ENCODE assay signal across 8 mouse cellular contexts in genomic region chr16:91730446-91730845, GRCm38 (mm10). TPM values are rescaled to one million over a fixed set of nuclear protein-coding genes. Genes with fewer than 3 reads are reported as not detected.
DNase-seq lines count a peak whose midpoint lies in the region; ATAC-seq and TF ChIP-seq lines count a peak whose summit lies in the region.

No protein-coding gene starts in this region.

- H3K4me1 ChIP-seq in lung, embryonic 16.5 days (replicated peaks; ENCODE audit: control insufficient read depth, insufficient read depth, low read length), result peaks cover 14% of the 10 kb centered on the region
- peaks cover 46% of the 10 kb centered on the region for H3K4me1 ChIP-seq in embryonic facial prominence, embryonic 10.5 days
- peaks cover 32% of the 10 kb centered on the region for H3K4me1 ChIP-seq in hindbrain, embryonic 16.5 days (ENCODE audit: control insufficient read depth, insufficient read depth, low read depth, low read length)
- peaks cover 22% of the 10 kb centered on the region for H3K4me1 ChIP-seq in midbrain, postnatal 0 days (ENCODE audit: insufficient read depth, low read length)

- no peaks in the 10 kb centered on the region for H3K27me3 ChIP-seq in lung, embryonic 16.5 days (ENCODE audit: control insufficient read depth, insufficient read depth, low read depth, low read length)
- no peaks in the 10 kb centered on the region for H3K27me3 ChIP-seq in embryonic facial prominence, embryonic 10.5 days (replicated peaks; ENCODE audit: low read depth, poor library complexity, severe bottlenecking)
- H3K27me3 ChIP-seq in hindbrain, embryonic 16.5 days (replicated peaks; ENCODE audit: control insufficient read depth, insufficient read depth, low read length), result no peaks in the 10 kb centered on the region
- H3K27me3 ChIP-seq in midbrain, postnatal 0 days (ENCODE audit: insufficient read depth, low read length), result no peaks in the 10 kb centered on the region

- peak overlapping the region; percentile 84 for H3K4me3 ChIP-seq in lung, embryonic 16.5 days (ENCODE audit: low read length)
- peak overlapping the region; percentile 95 for H3K4me3 ChIP-seq in embryonic facial prominence, embryonic 10.5 days
- H3K4me3 ChIP-seq in hindbrain, embryonic 16.5 days (ENCODE audit: low read length), result peak overlapping the region; percentile 94
- H3K4me3 ChIP-seq in midbrain, postnatal 0 days (ENCODE audit: low read depth, low read length), result peak overlapping the region; percentile 93

- peak overlapping the region; percentile 75 for H3K4me2 ChIP-seq in lung, embryonic 16.5 days (ENCODE audit: low read depth, low read length)
- peak overlapping the region; percentile 64 for H3K4me2 ChIP-seq in hindbrain, embryonic 16.5 days (ENCODE audit: low read length)
- peak overlapping the region; percentile 70 for H3K4me2 ChIP-seq in midbrain, postnatal 0 days (ENCODE audit: low read depth, low read length, poor library complexity, severe bottlenecking)

- no peak for TF ChIP-seq CTCF in midbrain, postnatal 0 days (IDR thresholded peaks at IDR 0.05)

- H3K9ac ChIP-seq in lung, embryonic 16.5 days (ENCODE audit: low read length), result peak overlapping the region; percentile 87
- peak overlapping the region; percentile 94 for H3K9ac ChIP-seq in hindbrain, embryonic 16.5 days (ENCODE audit: low read depth, low read length)
- H3K9ac ChIP-seq in midbrain, postnatal 0 days (replicated peaks; ENCODE audit: low read length, poor library complexity, severe bottlenecking), result peak overlapping the region; percentile 89

- no peaks in the 10 kb centered on the region for H3K9me3 ChIP-seq in lung, embryonic 16.5 days (ENCODE audit: control insufficient read depth, low read length)
- no peaks in the 10 kb centered on the region for H3K9me3 ChIP-seq in embryonic facial prominence, embryonic 10.5 days
- H3K9me3 ChIP-seq in hindbrain, embryonic 16.5 days (ENCODE audit: control insufficient read depth, low read length), result no peaks in the 10 kb centered on the region
- H3K9me3 ChIP-seq in midbrain, postnatal 0 days (ENCODE audit: low read length), result no peaks in the 10 kb centered on the region

- no peak for DNase-seq in lung, postnatal 25 days (ENCODE audit: low spot score)
- no peak for DNase-seq in embryonic facial prominence, embryonic 10.5 days (ENCODE audit: low spot score)
- DNase-seq in midbrain, postnatal 0 days (ENCODE audit: low spot score), result no peak
- no peak for DNase-seq in layer of hippocampus, adult 9-10 months (ENCODE audit: low spot score)
- no peak for DNase-seq in gastrocnemius, postnatal 25 days
- no peak for DNase-seq in right cerebral cortex, postnatal 4 days

- no peak for ATAC-seq in lung, embryonic 16.5 days (ENCODE audit: low read depth)
- ATAC-seq in hindbrain, embryonic 16.5 days, result no peak
- ATAC-seq in midbrain, postnatal 0 days (ENCODE audit: low FRiP score), result no peak

- no peaks in the 10 kb centered on the region for H3K36me3 ChIP-seq in lung, embryonic 16.5 days (ENCODE audit: control insufficient read depth, insufficient read depth, low read length)
- H3K36me3 ChIP-seq in embryonic facial prominence, embryonic 10.5 days (replicated peaks), result no peaks in the 10 kb centered on the region
- no peaks in the 10 kb centered on the region for H3K36me3 ChIP-seq in hindbrain, embryonic 16.5 days (ENCODE audit: control insufficient read depth, insufficient read depth, low read length)
- no peaks in the 10 kb centered on the region for H3K36me3 ChIP-seq in midbrain, postnatal 0 days (ENCODE audit: insufficient read depth, low read length)

- 1% methylated on average over 11 of the region's 11 CpGs for WGBS in lung, embryonic 16.5 days
- under 1% methylated on average over 11 of the region's 11 CpGs for WGBS in embryonic facial prominence, embryonic 10.5 days
- 1% methylated on average over 11 of the region's 11 CpGs for WGBS in hindbrain, embryonic 16.5 days
- under 1% methylated on average over 11 of the region's 11 CpGs for WGBS in midbrain, postnatal 0 days

- peak overlapping the region; percentile 89; the same call in 1 of the 2 replicates for H3K27ac ChIP-seq in lung, embryonic 16.5 days (ENCODE audit: low read length)
- H3K27ac ChIP-seq in embryonic facial prominence, embryonic 10.5 days (replicated peaks), result peak overlapping the region; percentile 95
- peak overlapping the region; percentile 96 for H3K27ac ChIP-seq in hindbrain, embryonic 16.5 days (ENCODE audit: low read depth, low read length)
- peak overlapping the region; percentile 95 for H3K27ac ChIP-seq in midbrain, postnatal 0 days (ENCODE audit: low read depth, low read length)

RNA-seq across cellular contexts. Expression of gene Itsn1, which starts 1.4 kb away (rescaled TPM):
- polyA plus RNA-seq in lung, embryonic 16.5 days (2015; fragmentation: Nextera tagmentation; extraction: Ambion mirVana), result 17.8 and 18.0 TPM in 2 replicates
- polyA plus RNA-seq in embryonic facial prominence, embryonic 10.5 days (2016; fragmentation: Nextera tagmentation; extraction: Ambion mirVana), result 40.1 and 43.5 TPM in 2 replicates
- polyA plus RNA-seq in hindbrain, embryonic 16.5 days (2015; fragmentation: Nextera tagmentation; extraction: Ambion mirVana), result 49.6 and 52.7 TPM in 2 replicates
- total RNA-seq in midbrain, postnatal 0 days (2014; rRNA removed), result 78.7 and 84.7 TPM in 2 replicates
- 34.0 and 34.7 TPM in 2 replicates for polyA plus RNA-seq in midbrain, postnatal 0 days (2015; fragmentation: Nextera tagmentation; extraction: Ambion mirVana)
- 10 to 100 TPM; 55.3 to 60.5 TPM for total RNA-seq in gastrocnemius, postnatal 25 days (2021)

RNA-seq across cellular contexts. Expression of gene Cryzl1, which starts 1.7 kb away (rescaled TPM):
- 74.2 and 75.1 TPM in 2 replicates for polyA plus RNA-seq in lung, embryonic 16.5 days (2015; fragmentation: Nextera tagmentation; extraction: Ambion mirVana)
- polyA plus RNA-seq in embryonic facial prominence, embryonic 10.5 days (2016; fragmentation: Nextera tagmentation; extraction: Ambion mirVana), result 60.0 and 63.7 TPM in 2 replicates
- 105 and 115 TPM in 2 replicates for polyA plus RNA-seq in hindbrain, embryonic 16.5 days (2015; fragmentation: Nextera tagmentation; extraction: Ambion mirVana)
- total RNA-seq in midbrain, postnatal 0 days (2014; rRNA removed), result 42.9 and 68.7 TPM in 2 replicates
- polyA plus RNA-seq in midbrain, postnatal 0 days (2015; fragmentation: Nextera tagmentation; extraction: Ambion mirVana), result 93.0 and 100 TPM in 2 replicates
- 10 to 100 TPM; 12.1 to 20.0 TPM for total RNA-seq in gastrocnemius, postnatal 25 days (2021)

RNA-seq across cellular contexts. Expression of gene Donson, which starts 41.9 kb away (rescaled TPM):
- 20.8 and 22.2 TPM in 2 replicates for polyA plus RNA-seq in lung, embryonic 16.5 days (2015; fragmentation: Nextera tagmentation; extraction: Ambion mirVana)
- polyA plus RNA-seq in embryonic facial prominence, embryonic 10.5 days (2016; fragmentation: Nextera tagmentation; extraction: Ambion mirVana), result 31.9 and 37.5 TPM in 2 replicates
- polyA plus RNA-seq in hindbrain, embryonic 16.5 days (2015; fragmentation: Nextera tagmentation; extraction: Ambion mirVana), result 19.4 and 21.5 TPM in 2 replicates
- total RNA-seq in midbrain, postnatal 0 days (2014; rRNA removed), result 18.3 and 28.8 TPM in 2 replicates
- polyA plus RNA-seq in midbrain, postnatal 0 days (2015; fragmentation: Nextera tagmentation; extraction: Ambion mirVana), result 14.0 and 15.5 TPM in 2 replicates
- 1 to 10 TPM in 1 of 2 experiments, under 1 TPM in 1; 0.84 to 1.1 TPM for total RNA-seq in gastrocnemius, postnatal 25 days (2021)
